Mouse (Mus musculus): ENCODE measurements around the gene Sost. TPM values are rescaled to one million over a fixed set of nuclear protein-coding genes. Genes with fewer than 3 reads are reported as not detected.

The Sost gene
- polyA plus RNA-seq, 1 experiment from 2014 or later, result 2.3 TPM

DNA sequence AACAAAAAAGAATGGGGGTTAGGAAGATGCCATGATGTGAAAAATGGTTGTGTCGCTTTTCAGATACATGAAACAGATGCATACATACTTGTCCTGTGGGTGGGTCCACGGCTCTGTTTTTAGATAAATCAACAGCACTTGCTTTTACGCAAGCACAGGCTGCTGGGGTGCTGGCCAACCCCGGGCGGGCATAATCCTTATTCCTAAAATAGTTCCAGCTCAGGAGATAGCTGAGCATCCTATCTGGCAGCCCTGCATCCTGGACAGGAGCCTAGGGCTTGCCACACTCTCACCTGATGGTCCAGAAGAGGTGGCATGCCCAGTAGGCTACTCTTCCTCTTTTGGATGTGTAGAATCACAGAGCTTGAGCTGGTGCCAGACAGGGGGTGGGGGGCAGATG, 16.8 kb downstream of the Sost start:
- Histone ChIP-seq H3K4me1 (ENCODE audit: control insufficient read depth, insufficient read depth, low read length) (peaks cover 18% of the 10 kb centered on the region), H3K36me3 (ENCODE audit: control insufficient read depth, insufficient read depth) (no peaks in the 10 kb centered on the region), H3K4me3 (ENCODE audit: low read length) (no peak overlapping the region)

DNA sequence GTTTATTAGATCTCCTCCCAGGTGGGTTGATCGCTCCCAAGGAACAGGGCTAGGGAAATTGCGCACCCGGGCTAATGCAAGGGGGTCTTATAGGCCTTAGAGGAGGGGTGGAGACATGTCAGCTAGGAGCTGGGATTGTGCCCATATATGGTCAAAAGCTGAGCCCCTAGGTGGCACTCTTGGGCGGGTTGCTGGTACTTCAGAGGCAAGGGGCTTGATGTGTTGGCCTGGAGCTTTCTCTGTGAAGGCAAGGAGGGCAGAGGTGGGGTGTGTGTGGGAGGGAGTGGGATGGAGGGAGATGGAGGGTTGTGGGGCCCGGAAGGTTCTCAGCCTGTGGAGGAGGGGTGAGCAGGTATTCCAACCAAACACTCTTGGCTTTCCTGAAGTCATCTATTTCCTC, 20.3 kb downstream of the Sost start:
- no peak overlapping the region for H3K4me3 ChIP-seq (ENCODE audit: low read length)
- H3K4me1 ChIP-seq (ENCODE audit: control insufficient read depth, insufficient read depth, low read length), result no peaks in the 10 kb centered on the region; the same call in 1 of the 2 replicates
- H3K36me3 ChIP-seq (ENCODE audit: control insufficient read depth, insufficient read depth), result no peaks in the 10 kb centered on the region
- no peak overlapping the region for H3K4me2 ChIP-seq (ENCODE audit: low read depth, low read length)
- no peak overlapping the region for H3K27ac ChIP-seq (ENCODE audit: low read length)
- no peaks in the 10 kb centered on the region for H3K27me3 ChIP-seq (ENCODE audit: control insufficient read depth, insufficient read depth, low read length)
- no peak overlapping the region for H3K9ac ChIP-seq (ENCODE audit: low read length)
- H3K9me3 ChIP-seq (replicated peaks; ENCODE audit: control insufficient read depth, low read length), result peaks cover 6% of the 10 kb centered on the region
- 41% methylated on average over 5 of the region's 5 CpGs for WGBS
- ATAC-seq (replicated peaks; ENCODE audit: extremely low read depth, insufficient read depth, low FRiP score), result no peak

More for the DNA sequence above, 16.8 kb downstream of the Sost start:
- Histone ChIP-seq H3K9me3 (replicated peaks; ENCODE audit: control insufficient read depth, low read length) (no peaks in the 10 kb centered on the region), H3K9ac (ENCODE audit: low read length) (no peak overlapping the region), H3K4me2 (ENCODE audit: low read depth, low read length) (no peak overlapping the region), H3K27me3 (ENCODE audit: control insufficient read depth, insufficient read depth, low read length) (no peaks in the 10 kb centered on the region), H3K27ac (ENCODE audit: low read length) (no peak overlapping the region)
- ATAC-seq (replicated peaks; ENCODE audit: extremely low read depth, insufficient read depth, low FRiP score), result no peak
- WGBS, result 58% methylated on average over 5 of the region's 5 CpGs

DNA sequence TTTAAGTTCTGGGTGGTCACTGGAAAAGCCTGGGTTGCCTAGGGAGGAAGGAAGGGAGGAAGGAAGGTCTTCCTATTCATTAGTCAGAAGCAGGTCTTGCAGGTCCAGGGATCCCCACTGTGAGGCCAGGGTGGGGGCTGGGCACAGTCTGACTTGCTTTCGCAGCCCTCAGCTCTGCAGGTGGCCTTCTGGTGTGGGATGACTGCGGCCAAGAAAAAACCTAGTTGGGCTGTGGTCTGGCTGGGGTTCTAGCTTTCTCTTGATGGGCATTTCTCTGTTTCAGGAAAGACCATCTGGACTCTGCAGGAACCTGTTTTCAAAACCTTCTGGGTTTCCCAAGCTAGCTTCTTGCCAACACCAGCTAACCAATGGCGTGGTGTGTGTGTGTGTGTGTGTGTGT, 23.8 kb downstream of the Sost start:
- ATAC-seq (replicated peaks; ENCODE audit: extremely low read depth, insufficient read depth, low FRiP score), result no peak
- H3K36me3 ChIP-seq (ENCODE audit: control insufficient read depth, insufficient read depth), result no peaks in the 10 kb centered on the region

DNA sequence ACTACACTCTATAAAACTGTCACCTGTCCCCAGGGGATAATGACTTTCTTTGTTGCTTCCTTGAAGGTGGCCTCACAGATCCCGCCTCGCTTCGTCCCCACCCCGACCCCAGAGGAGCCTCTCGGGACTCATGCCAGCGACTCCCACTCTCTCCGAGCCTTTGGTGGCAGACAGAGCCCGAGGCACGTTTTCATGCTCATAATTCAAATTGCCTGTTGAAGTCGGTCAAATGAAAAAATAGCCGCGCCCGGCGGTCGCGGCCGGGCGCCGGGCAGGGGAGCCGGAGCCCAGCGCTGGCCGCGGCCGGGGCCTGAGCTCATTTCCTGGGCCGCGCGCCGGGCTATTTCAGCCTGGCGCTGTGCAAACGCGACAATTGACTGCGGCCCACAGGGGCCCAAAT, 29.7 kb downstream of the Sost start:
- Histone ChIP-seq H3K27ac (ENCODE audit: low read length) (0 out of 2 replicates have a peak overlapping the region, but pooled peaks have one; percentile 20), H3K4me2 (ENCODE audit: low read depth, low read length) (peak overlapping the region; percentile 86), H3K4me3 (ENCODE audit: low read length) (peak overlapping the region; percentile 51), H3K36me3 (ENCODE audit: control insufficient read depth, insufficient read depth) (no peaks in the 10 kb centered on the region), H3K27me3 (ENCODE audit: control insufficient read depth, insufficient read depth, low read length) (0 out of 2 replicates have a peak, but pooled peaks cover 6% of the 10 kb centered on the region), H3K9me3 (replicated peaks; ENCODE audit: control insufficient read depth, low read length) (no peaks in the 10 kb centered on the region), H3K9ac (ENCODE audit: low read length) (peak overlapping the region; percentile 77), H3K4me1 (ENCODE audit: control insufficient read depth, insufficient read depth, low read length) (peaks cover 9% of the 10 kb centered on the region)
- under 1% methylated on average over 32 of the region's 32 CpGs for WGBS
- no peak for ATAC-seq (replicated peaks; ENCODE audit: extremely low read depth, insufficient read depth, low FRiP score)

More for the DNA sequence above, 23.8 kb downstream of the Sost start:
- peaks cover 6% of the 10 kb centered on the region for H3K9me3 ChIP-seq (replicated peaks; ENCODE audit: control insufficient read depth, low read length)
- no peak overlapping the region for H3K4me2 ChIP-seq (ENCODE audit: low read depth, low read length)
- no peak overlapping the region for H3K27ac ChIP-seq (ENCODE audit: low read length)
- 43% methylated on average over 3 of the region's 3 CpGs for WGBS
- no peaks in the 10 kb centered on the region; the same call in 1 of the 2 replicates for H3K4me1 ChIP-seq (ENCODE audit: control insufficient read depth, insufficient read depth, low read length)
- 0 out of 2 replicates have a peak, but pooled peaks cover under 1% of the 10 kb centered on the region for H3K27me3 ChIP-seq (ENCODE audit: control insufficient read depth, insufficient read depth, low read length)
- no peak overlapping the region for H3K4me3 ChIP-seq (ENCODE audit: low read length)
- H3K9ac ChIP-seq (ENCODE audit: low read length), result no peak overlapping the region

DNA sequence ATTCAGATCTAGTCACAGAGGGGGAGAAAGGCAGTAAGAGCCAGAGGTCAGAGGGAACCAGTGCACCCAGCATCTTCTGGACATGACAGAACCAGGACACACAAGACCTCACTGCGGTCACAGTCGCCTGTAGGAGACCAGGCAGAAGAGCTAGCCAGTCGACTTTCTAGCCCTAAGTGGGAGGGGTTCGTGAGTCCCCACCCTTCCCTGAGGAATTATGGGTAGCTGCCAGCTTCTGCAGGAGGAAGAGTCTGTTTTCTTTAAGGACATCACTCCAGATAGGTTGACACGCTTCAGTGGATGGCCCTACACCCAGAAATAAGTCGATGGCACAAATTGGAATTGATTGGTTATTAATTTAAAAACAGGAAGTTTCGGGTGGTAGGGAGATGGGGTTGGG, 30.4 kb downstream of the Sost start:
- no peak for ATAC-seq (replicated peaks; ENCODE audit: extremely low read depth, insufficient read depth, low FRiP score)
- Histone ChIP-seq H3K27ac (ENCODE audit: low read length) (no peak overlapping the region), H3K4me2 (ENCODE audit: low read depth, low read length) (no peak overlapping the region), H3K9ac (ENCODE audit: low read length) (no peak overlapping the region), H3K4me1 (ENCODE audit: control insufficient read depth, insufficient read depth, low read length) (peaks cover 12% of the 10 kb centered on the region), H3K4me3 (ENCODE audit: low read length) (no peak overlapping the region), H3K36me3 (ENCODE audit: control insufficient read depth, insufficient read depth) (no peaks in the 10 kb centered on the region), H3K9me3 (replicated peaks; ENCODE audit: control insufficient read depth, low read length) (no peaks in the 10 kb centered on the region), H3K27me3 (ENCODE audit: control insufficient read depth, insufficient read depth, low read length) (0 out of 2 replicates have a peak, but pooled peaks cover 6% of the 10 kb centered on the region)
- WGBS, result 44% methylated on average over 7 of the region's 7 CpGs

DNA sequence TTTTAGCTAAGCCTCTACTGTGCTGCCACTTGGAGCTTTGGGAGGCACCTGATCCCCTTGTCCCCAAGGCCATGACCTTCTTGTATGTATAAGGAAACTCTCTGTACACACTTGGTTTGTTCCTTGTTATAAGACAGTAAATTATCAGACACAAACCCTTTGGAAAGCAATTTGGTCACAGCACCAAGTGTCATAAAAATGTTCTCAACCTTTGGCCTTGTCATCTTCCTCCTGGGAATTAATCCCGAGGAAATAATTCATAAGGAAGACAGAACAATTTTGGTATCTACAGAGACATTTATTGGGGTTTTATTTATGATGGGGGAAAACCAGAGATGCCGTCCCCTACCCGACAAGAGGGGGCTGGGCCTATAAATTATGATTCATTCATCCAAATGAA, 31.1 kb downstream of the Sost start:
- Histone ChIP-seq H3K27me3 (ENCODE audit: control insufficient read depth, insufficient read depth, low read length) (0 out of 2 replicates have a peak, but pooled peaks cover 6% of the 10 kb centered on the region), H3K27ac (ENCODE audit: low read length) (no peak overlapping the region), H3K9me3 (replicated peaks; ENCODE audit: control insufficient read depth, low read length) (no peaks in the 10 kb centered on the region), H3K4me2 (ENCODE audit: low read depth, low read length) (no peak overlapping the region), H3K9ac (ENCODE audit: low read length) (no peak overlapping the region), H3K4me1 (ENCODE audit: control insufficient read depth, insufficient read depth, low read length) (peaks cover 12% of the 10 kb centered on the region), H3K4me3 (ENCODE audit: low read length) (no peak overlapping the region), H3K36me3 (ENCODE audit: control insufficient read depth, insufficient read depth) (no peaks in the 10 kb centered on the region)
- no peak for ATAC-seq (replicated peaks; ENCODE audit: extremely low read depth, insufficient read depth, low FRiP score)
- WGBS, result 74% methylated on average over 3 of the region's 3 CpGs

DNA sequence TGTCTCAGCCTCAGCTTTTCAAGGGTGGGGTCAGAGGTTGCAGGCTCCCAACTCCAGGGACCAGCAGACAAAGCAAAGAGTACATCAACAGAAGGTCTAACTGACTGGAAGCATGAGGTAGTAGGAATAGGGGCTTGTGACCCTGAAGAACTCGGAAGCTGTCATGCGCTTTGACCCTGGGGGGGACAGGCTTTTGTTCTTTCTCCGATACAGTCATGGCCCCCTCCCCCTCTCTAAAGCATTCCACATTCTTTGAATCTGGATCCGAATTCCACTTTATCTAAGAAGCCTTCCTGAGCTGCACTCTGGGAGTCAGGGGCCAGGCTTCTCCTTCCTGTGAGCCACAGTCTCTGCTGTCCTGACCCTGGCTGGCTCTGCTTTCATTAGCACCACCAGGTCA, 34.8 kb downstream of the Sost start:
- peaks cover 2% of the 10 kb centered on the region; the same call in 1 of the 2 replicates for H3K27me3 ChIP-seq (ENCODE audit: control insufficient read depth, insufficient read depth, low read length)
- 31% methylated on average over 4 of the region's 4 CpGs for WGBS
- H3K27ac ChIP-seq (ENCODE audit: low read length), result no peak overlapping the region
- H3K36me3 ChIP-seq (ENCODE audit: control insufficient read depth, insufficient read depth), result no peaks in the 10 kb centered on the region
- ATAC-seq (replicated peaks; ENCODE audit: extremely low read depth, insufficient read depth, low FRiP score), result 0 out of 2 replicates have a peak, but pooled peaks have one; percentile 49
- H3K9ac ChIP-seq (ENCODE audit: low read length), result no peak overlapping the region
- no peak overlapping the region for H3K4me2 ChIP-seq (ENCODE audit: low read depth, low read length)
- H3K4me3 ChIP-seq (ENCODE audit: low read length), result no peak overlapping the region
- peaks cover 11% of the 10 kb centered on the region; the same call in 1 of the 2 replicates for H3K4me1 ChIP-seq (ENCODE audit: control insufficient read depth, insufficient read depth, low read length)
- H3K9me3 ChIP-seq (replicated peaks; ENCODE audit: control insufficient read depth, low read length), result no peaks in the 10 kb centered on the region

DNA sequence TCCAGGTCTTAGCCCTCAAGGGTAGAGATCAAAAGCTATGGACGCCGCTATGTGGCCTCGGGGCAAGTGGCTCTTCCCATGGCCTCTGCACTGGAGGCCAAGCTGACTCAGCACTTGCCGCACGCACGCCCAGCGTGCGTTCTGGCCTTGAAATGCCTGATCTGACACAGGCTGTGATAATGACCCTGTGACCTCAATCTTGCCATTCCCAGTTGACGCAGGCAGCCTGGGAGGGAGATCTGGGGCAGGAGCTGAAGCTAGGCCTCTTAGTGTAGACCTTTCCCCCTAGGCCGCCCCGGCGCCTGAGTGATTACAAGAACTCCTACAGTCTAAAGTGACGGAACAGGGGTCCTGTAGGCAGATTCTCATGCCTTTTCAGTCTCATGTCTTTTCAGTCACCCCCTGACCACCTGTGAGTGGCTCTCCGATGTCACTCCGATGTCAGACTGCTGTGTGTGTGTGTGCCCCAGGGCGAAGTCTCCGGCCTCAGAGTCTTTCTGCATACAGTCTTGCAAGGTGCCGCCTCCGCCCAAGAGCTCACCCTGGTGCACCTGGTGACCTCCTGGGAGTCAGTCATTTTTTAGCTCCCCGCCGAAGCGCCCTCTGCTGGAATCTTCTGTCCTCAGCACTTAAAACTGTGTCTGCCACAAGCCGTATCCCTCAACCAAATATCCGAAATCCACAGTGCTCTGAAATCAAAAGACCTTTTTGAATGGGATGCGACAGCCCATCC, 38.6 kb downstream of the Sost start:
- Histone ChIP-seq H3K27me3 (ENCODE audit: control insufficient read depth, insufficient read depth, low read length) (peaks cover 5% of the 10 kb centered on the region; the same call in 1 of the 2 replicates), H3K4me2 (ENCODE audit: low read depth, low read length) (no peak overlapping the region), H3K4me1 (ENCODE audit: control insufficient read depth, insufficient read depth, low read length) (peaks cover 11% of the 10 kb centered on the region; the same call in 1 of the 2 replicates), H3K36me3 (ENCODE audit: control insufficient read depth, insufficient read depth) (no peaks in the 10 kb centered on the region), H3K4me3 (ENCODE audit: low read length) (no peak overlapping the region), H3K27ac (ENCODE audit: low read length) (no peak overlapping the region), H3K9ac (ENCODE audit: low read length) (no peak overlapping the region), H3K9me3 (replicated peaks; ENCODE audit: control insufficient read depth, low read length) (no peaks in the 10 kb centered on the region)
- WGBS, result 37% methylated on average over 25 of the region's 25 CpGs
- ATAC-seq (replicated peaks; ENCODE audit: extremely low read depth, insufficient read depth, low FRiP score), result no peak

DNA sequence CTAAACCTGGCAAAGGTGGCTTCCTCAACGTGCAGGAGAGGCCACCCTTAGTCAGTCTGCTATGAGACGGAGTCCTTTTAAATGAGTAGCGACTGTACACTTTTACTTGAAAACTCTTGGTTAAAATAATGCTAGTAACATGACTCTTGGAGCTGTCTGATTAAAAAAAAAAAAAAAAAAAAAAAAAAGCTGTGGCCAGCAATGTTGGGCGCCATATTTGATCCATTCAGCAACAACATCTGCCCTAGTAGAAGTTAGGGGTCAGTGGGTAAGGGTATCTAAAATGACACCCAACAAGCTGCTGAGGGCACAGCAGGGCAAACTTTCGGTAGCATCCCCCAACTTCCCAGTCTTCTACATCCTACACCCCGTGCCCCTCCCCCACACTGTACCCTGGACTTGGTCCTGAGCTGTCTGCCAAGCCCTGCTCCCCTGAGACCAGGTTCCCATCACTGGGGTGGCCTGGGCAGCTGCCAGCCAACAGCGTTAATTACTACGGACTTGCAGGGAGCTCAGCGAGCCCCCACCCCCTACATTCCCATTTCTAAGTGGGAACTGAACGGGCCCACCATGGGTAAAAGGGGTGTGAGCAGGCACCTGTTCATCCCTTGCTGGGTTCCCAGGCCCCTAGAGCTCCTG, 39.7 kb downstream of the Sost start:
- no peak overlapping the region for H3K4me3 ChIP-seq (ENCODE audit: low read length)
- no peak overlapping the region for H3K4me2 ChIP-seq (ENCODE audit: low read depth, low read length)
- H3K4me1 ChIP-seq (ENCODE audit: control insufficient read depth, insufficient read depth, low read length), result peaks cover 6% of the 10 kb centered on the region
- peaks cover 5% of the 10 kb centered on the region; the same call in 1 of the 2 replicates for H3K27me3 ChIP-seq (ENCODE audit: control insufficient read depth, insufficient read depth, low read length)
- WGBS, result 85% methylated on average over 10 of the region's 10 CpGs
- H3K27ac ChIP-seq (ENCODE audit: low read length), result no peak overlapping the region
- no peaks in the 10 kb centered on the region for H3K9me3 ChIP-seq (replicated peaks; ENCODE audit: control insufficient read depth, low read length)
- no peaks in the 10 kb centered on the region for H3K36me3 ChIP-seq (ENCODE audit: control insufficient read depth, insufficient read depth)
- no peak for ATAC-seq (replicated peaks; ENCODE audit: extremely low read depth, insufficient read depth, low FRiP score)
- no peak overlapping the region for H3K9ac ChIP-seq (ENCODE audit: low read length)
